Mouse (Mus musculus): ENCODE results near the gene Gnb4. TPM values are rescaled to one million over a fixed set of nuclear protein-coding genes. Genes with fewer than 3 reads are reported as not detected.

Gene Gnb4
- polyA plus RNA-seq, 1 experiment, result 40.9 TPM

Other genes with a start within 250 kb of the Gnb4 start
- gene Pik3ca, start 218.9 kb downstream of the Gnb4 start, polyA plus RNA-seq (2012; rRNA removed), result 24.7 and 24.8 TPM in 2 replicates
- not detected in 2 replicates for gene Kcnmb3, start 124.4 kb downstream of the Gnb4 start, polyA plus RNA-seq (2012; rRNA removed)
- 36.3 and 40.9 TPM in 2 replicates for gene Zfp639, start 106.3 kb downstream of the Gnb4 start, polyA plus RNA-seq (2012; rRNA removed)
- gene Mfn1, start 87.1 kb downstream of the Gnb4 start, polyA plus RNA-seq (2012; rRNA removed), result 40.2 and 56.0 TPM in 2 replicates
- gene Actl6a, start 89.7 kb upstream of the Gnb4 start, polyA plus RNA-seq (2012; rRNA removed), result 28.2 and 31.9 TPM in 2 replicates
- 207 and 209 TPM in 2 replicates for gene Ndufb5, start 120.4 kb upstream of the Gnb4 start, polyA plus RNA-seq (2012; rRNA removed)
- gene Mrpl47, start 121.0 kb upstream of the Gnb4 start, polyA plus RNA-seq (2012; rRNA removed), result 14.8 and 14.9 TPM in 2 replicates
- gene Usp13, start 201.0 kb upstream of the Gnb4 start, polyA plus RNA-seq (2012; rRNA removed), result 1.8 and 2.6 TPM in 2 replicates